Mouse (Mus musculus) embryonic facial prominence, embryonic 14.5 days (tissue): ENCODE data around the gene Ccnd3. TPM values are rescaled to one million over a fixed set of nuclear protein-coding genes. Genes with fewer than 3 reads are reported as not detected.

Experiments
- ATAC-seq: fragments of 200-750 bp; cut with Nextera tagmentation; 2 replicates; pipeline ENCODE4 v1.8.0; 2017; ENCODE audit warnings: low read depth, moderate number of reproducible peaks, moderate TSS enrichment
- DNase-seq: peaks from one replicate; pipeline ENCODE4 v3.0.0-alpha.2; 2015; ENCODE audit warnings: low spot score
- H3K27ac ChIP-seq: fragments of 300-500 bp; sonication (generic); replicated peaks from 2 replicates; pipeline ENCODE4 v1.5.1; 2014; ENCODE audit warnings: low read depth, mild to moderate bottlenecking, low read length, moderate library complexity
- H3K27me3 ChIP-seq: fragments of 300-500 bp; sonication (generic); replicated peaks from 2 replicates; pipeline ENCODE4 v1.6.1; 2014; ENCODE audit warnings: low read length; ENCODE audit not compliant: control insufficient read depth, insufficient read depth
- H3K36me3 ChIP-seq: fragments of 300-500 bp; sonication (generic); 2 replicates; pipeline ENCODE4 v1.6.1; 2014; ENCODE audit warnings: low read length, mixed read lengths; ENCODE audit not compliant: control insufficient read depth, insufficient read depth
- H3K4me1 ChIP-seq: fragments of 300-500 bp; sonication (generic); 2 replicates; pipeline ENCODE4 v1.6.1; 2014; ENCODE audit warnings: antibody characterized with exemption, low read length; ENCODE audit not compliant: control insufficient read depth, insufficient read depth
- H3K4me2 ChIP-seq: fragments of 300-500 bp; sonication (generic); 2 replicates; pipeline ENCODE4 v1.6.1; 2014; ENCODE audit warnings: low read depth, mild to moderate bottlenecking, low read length, moderate library complexity, mixed read lengths
- H3K4me3 ChIP-seq: fragments of 300-500 bp; sonication (generic); 2 replicates; pipeline ENCODE4 v1.5.1; 2014; ENCODE audit warnings: low read depth, mild to moderate bottlenecking, low read length
- H3K9ac ChIP-seq: fragments of 300-500 bp; sonication (generic); 2 replicates; pipeline ENCODE4 v1.6.1; 2014; ENCODE audit warnings: low read depth, mild to moderate bottlenecking, low read length, moderate library complexity, mixed read lengths
- H3K9me3 ChIP-seq: fragments of 300-500 bp; sonication (generic); 2 replicates; pipeline ENCODE4 v1.6.1; 2016; ENCODE audit warnings: low read length; ENCODE audit not compliant: control insufficient read depth
- WGBS: fragments of 180-500 bp; shearing (Covaris S2); extraction: QIAGEN DNeasy Blood & Tissue Kit; methylation state at CpG from one replicate; pipeline ENCODE4 v1.1.7; 2014; 5-methylcytosine and 5-hydroxymethylcytosine counted together
- polyA plus RNA-seq: library from polyadenylated mRNA; unstranded; fragments of >200 nt; fragmentation: Nextera tagmentation; extraction: Ambion mirVana; gene quantifications from 2 replicates; pipeline ENCODE4 v1.2.1, GENCODE M21; 2014

Gene Ccnd3
- polyA plus RNA-seq, 1 experiment from 2014 or later = 519 TPM

DNA sequence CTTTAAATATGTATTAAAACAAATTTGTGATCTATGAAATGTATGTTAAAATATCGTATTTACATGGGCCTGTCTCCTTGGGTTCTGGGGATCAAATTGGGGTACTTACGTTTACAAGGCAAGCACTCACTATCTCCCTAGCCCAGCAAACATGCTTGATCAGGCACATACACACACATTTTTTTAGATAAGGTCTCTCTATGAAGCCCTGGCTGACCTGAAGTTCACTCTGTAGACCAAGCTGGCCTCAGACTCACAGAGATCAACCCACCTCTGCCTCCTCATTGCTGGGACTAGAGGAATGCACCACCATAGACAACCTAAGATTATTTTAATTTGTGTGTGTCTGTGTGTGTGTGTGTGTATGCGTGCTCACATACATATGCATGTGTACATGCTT, 63.5 kb downstream of the Ccnd3 start:
- Histone ChIP-seq H3K9ac (no peak overlapping the region), H3K27me3 (no peaks in the 10 kb centered on the region), H3K4me3 (no peak overlapping the region), H3K9me3 (no peaks in the 10 kb centered on the region), H3K4me2 (no peak overlapping the region), H3K4me1 (no peaks in the 10 kb centered on the region), H3K36me3 (no peaks in the 10 kb centered on the region), H3K27ac (no peak overlapping the region)
- ATAC-seq = no peak
- DNase-seq = no peak
- 91% methylated on average over 3 of the region's 3 CpGs for WGBS

DNA sequence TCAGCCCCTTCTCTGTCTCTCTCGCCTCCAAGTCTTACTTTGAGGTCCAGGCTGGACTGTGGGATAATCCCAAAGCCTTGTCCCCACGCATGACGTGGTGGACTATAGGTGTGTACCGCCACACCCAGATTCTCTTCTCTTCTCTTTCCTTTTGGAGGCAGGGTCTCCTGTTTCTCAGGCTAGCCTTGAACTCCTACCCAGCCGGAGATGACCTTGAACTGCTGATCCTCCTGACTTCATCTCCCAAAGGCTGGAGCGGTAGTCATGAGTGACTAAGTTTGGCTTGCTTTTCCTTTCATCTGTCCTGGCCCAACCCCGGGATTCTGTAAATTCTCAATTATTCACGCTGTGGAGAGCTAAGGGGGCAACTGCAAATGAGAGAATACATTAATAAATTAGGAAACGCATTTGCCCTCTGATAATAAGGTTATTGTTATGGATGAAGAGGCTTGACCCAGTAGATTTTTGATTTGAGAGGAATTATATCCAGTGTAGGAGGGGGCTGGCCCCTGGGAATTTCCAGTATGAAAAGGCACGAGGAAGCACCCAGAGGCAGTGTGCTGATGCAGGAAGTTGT, 64.2 kb downstream of the Ccnd3 start:
- no peaks in the 10 kb centered on the region for H3K27me3 ChIP-seq
- no peak overlapping the region for H3K27ac ChIP-seq
- no peak overlapping the region for H3K9ac ChIP-seq
- DNase-seq (peak; percentile 19), ATAC-seq (no peak)
- no peak overlapping the region for H3K4me2 ChIP-seq
- no peaks in the 10 kb centered on the region for H3K36me3 ChIP-seq
- 73% methylated on average over 10 of the region's 10 CpGs for WGBS
- H3K4me1 ChIP-seq = no peaks in the 10 kb centered on the region
- H3K4me3 ChIP-seq = no peak overlapping the region
- no peaks in the 10 kb centered on the region for H3K9me3 ChIP-seq

DNA sequence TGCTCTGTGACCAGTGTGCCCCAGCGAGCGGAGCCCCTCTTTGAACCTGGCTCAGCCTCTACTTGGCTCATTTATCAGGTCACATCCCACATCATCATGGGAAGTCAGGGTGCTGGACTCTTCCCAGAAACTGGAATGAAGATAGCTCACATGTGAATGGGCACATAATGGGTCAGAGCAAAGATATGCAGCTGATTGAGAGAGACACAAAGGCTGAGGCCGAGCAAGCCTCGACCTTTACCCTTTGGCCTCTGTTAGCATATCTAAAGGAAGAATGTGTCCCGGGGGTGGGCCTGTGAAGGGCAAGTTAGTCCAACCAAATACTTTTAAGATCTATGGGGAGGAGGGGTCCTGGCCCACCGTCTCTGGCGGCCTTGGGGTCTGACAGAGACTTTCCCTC, 66.8 kb downstream of the Ccnd3 start:
- no peaks in the 10 kb centered on the region for H3K27me3 ChIP-seq
- no peaks in the 10 kb centered on the region for H3K36me3 ChIP-seq
- no peak overlapping the region for H3K4me2 ChIP-seq
- H3K4me3 ChIP-seq = no peak overlapping the region
- no peak overlapping the region for H3K9ac ChIP-seq
- DNase-seq = no peak
- 35% methylated on average over 7 of the region's 7 CpGs for WGBS
- no peaks in the 10 kb centered on the region for H3K9me3 ChIP-seq
- H3K4me1 ChIP-seq = no peaks in the 10 kb centered on the region
- no peak for ATAC-seq
- no peak overlapping the region for H3K27ac ChIP-seq

GRCm38 (mm10) chr17:47572436-47572835, 67.6 kb downstream of the Ccnd3 start:
- peak; percentile 19 for DNase-seq
- no peak overlapping the region for H3K4me2 ChIP-seq
- no peaks in the 10 kb centered on the region for H3K9me3 ChIP-seq
- no peaks in the 10 kb centered on the region for H3K27me3 ChIP-seq
- ATAC-seq = no peak
- H3K4me1 ChIP-seq = no peaks in the 10 kb centered on the region
- H3K36me3 ChIP-seq = no peaks in the 10 kb centered on the region
- no peak overlapping the region for H3K9ac ChIP-seq
- no peak overlapping the region for H3K4me3 ChIP-seq
- H3K27ac ChIP-seq = no peak overlapping the region

DNA sequence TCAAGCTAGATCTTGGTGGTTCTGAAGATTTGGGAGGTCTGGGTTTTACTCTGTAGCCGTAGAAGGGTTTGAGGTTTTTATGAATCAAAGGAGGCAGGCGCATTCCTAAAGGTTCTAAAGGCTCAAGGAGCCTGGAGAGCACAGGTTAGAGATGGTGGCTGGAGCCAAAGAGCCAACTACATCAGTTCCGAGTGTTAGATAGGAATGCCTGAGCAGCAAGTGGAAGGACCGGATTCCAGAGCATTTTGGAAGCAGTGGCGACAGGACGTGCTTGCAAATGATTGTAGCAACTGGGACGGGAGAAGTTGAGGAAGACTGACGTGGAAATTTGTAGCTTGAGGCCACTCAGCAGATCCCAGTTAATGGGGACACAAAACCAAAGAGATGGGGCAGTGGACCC, 69.2 kb downstream of the Ccnd3 start:
- Histone ChIP-seq H3K27me3 (no peaks in the 10 kb centered on the region), H3K4me1 (no peaks in the 10 kb centered on the region), H3K36me3 (no peaks in the 10 kb centered on the region), H3K4me3 (no peak overlapping the region), H3K9ac (no peak overlapping the region), H3K4me2 (no peak overlapping the region), H3K27ac (no peak overlapping the region), H3K9me3 (no peaks in the 10 kb centered on the region)
- 53% methylated on average over 8 of the region's 8 CpGs for WGBS
- no peak for ATAC-seq
- DNase-seq = no peak

- Histone ChIP-seq H3K27me3 (no peaks in the 10 kb centered on the region), H3K4me2 (no peak overlapping the region), H3K9ac (no peak overlapping the region), H3K9me3 (no peaks in the 10 kb centered on the region), H3K36me3 (no peaks in the 10 kb centered on the region), H3K4me3 (no peak overlapping the region), H3K4me1 (no peaks in the 10 kb centered on the region), H3K27ac (no peak overlapping the region)
- DNase-seq (no peak), ATAC-seq (no peak)
- WGBS = 60% methylated on average over 11 of the region's 11 CpGs
Measured at GRCm38 (mm10) chr17:47574830-47575229, 70.0 kb downstream of the Ccnd3 start.

- no peak overlapping the region for H3K4me3 ChIP-seq
- DNase-seq (no peak), ATAC-seq (no peak)
- H3K4me1 ChIP-seq = no peaks in the 10 kb centered on the region
- no peaks in the 10 kb centered on the region for H3K9me3 ChIP-seq
- H3K36me3 ChIP-seq = no peaks in the 10 kb centered on the region
- H3K4me2 ChIP-seq = no peak overlapping the region
- no peak overlapping the region for H3K9ac ChIP-seq
- no peak overlapping the region for H3K27ac ChIP-seq
- 84% methylated on average over 6 of the region's 6 CpGs for WGBS
- H3K27me3 ChIP-seq = no peaks in the 10 kb centered on the region
Measured at GRCm38 (mm10) chr17:47578655-47579054, 73.8 kb downstream of the Ccnd3 start.

DNA sequence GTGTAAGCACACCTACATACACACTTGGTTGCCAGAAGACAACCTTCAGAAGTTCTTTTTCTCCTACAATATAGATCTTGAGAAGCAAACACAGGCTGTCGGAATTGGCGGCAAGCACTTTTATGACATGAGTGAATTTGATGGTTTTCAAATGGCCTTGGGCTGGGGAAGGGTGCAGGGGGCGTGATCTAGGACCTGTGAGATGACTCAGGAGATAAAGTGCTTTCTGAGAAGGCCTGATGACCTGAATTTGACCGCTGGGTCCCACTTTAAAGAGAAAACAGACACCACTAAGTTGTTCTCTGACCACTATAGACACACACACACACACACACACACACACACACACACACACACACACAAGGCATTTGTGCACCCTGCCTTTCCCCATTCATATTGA, 76.1 kb downstream of the Ccnd3 start:
- Histone ChIP-seq H3K27me3 (no peaks in the 10 kb centered on the region), H3K4me3 (no peak overlapping the region), H3K4me1 (no peaks in the 10 kb centered on the region), H3K4me2 (no peak overlapping the region), H3K9ac (no peak overlapping the region), H3K9me3 (no peaks in the 10 kb centered on the region), H3K36me3 (no peaks in the 10 kb centered on the region), H3K27ac (no peak overlapping the region)
- DNase-seq (no peak), ATAC-seq (no peak)
- WGBS = 88% methylated on average over 4 of the region's 4 CpGs

- ATAC-seq = no peak
- no peaks in the 10 kb centered on the region; the same call in 1 of the 2 replicates for H3K4me1 ChIP-seq
- no peaks in the 10 kb centered on the region for H3K9me3 ChIP-seq
- 73% methylated on average over 8 of the region's 8 CpGs for WGBS
- no peaks in the 10 kb centered on the region for H3K27me3 ChIP-seq
- no peak for DNase-seq
- no peak overlapping the region for H3K4me2 ChIP-seq
- no peak overlapping the region for H3K9ac ChIP-seq
- H3K27ac ChIP-seq = no peak overlapping the region
- no peak overlapping the region for H3K4me3 ChIP-seq
- H3K36me3 ChIP-seq = no peaks in the 10 kb centered on the region
Measured at GRCm38 (mm10) chr17:47588517-47588916, 83.7 kb downstream of the Ccnd3 start.
